Mouse (Mus musculus) B cell, adult (primary cell): Measurements from ENCODE around the gene Maml2. TPM values are rescaled to one million over a fixed set of nuclear protein-coding genes. Genes with fewer than 3 reads are reported as not detected.

Source experiments
- total RNA-seq: library from RNA; stranded (reverse); gene quantifications from 4 replicates; pipeline ENCODE4 v1.2.4, GENCODE M21; 2023; ENCODE audit not compliant: inconsistent age

Maml2 gene
- 25.5 to 30.7 TPM (median 28.7 TPM) in 4 replicates for total RNA-seq

GRCm38 (mm10) chr9:13297668-13298512 is at the start of gene Maml2:
Gene Maml2 (plus strand): TSS chr9:13297957.

GRCm38 (mm10) chr9:13446703-13447285 is 149.0 kb downstream of the Maml2 start, which contains the start of gene Gm17571:
Gene Gm17571 (minus strand): TSS chr9:13446753.

GRCm38 (mm10) chr9:13748404-13748797 is 450.6 kb downstream of the Maml2 start, which contains the start of gene Mtmr2:
Gene Mtmr2 (plus strand): TSS chr9:13748410.

Other genes starting within 250 kb of the Maml2 start
- 9.9 to 11.5 TPM (median 11.2 TPM) in 4 replicates for gene Jrkl, start 52.1 kb upstream of the Maml2 start, total RNA-seq
- gene Ccdc82, start 51.0 kb upstream of the Maml2 start, total RNA-seq, result 44.8 to 53.2 TPM (median 50.1 TPM) in 4 replicates
- not detected in 4 replicates for gene Gm17571, start 148.8 kb downstream of the Maml2 start, total RNA-seq